Mouse (Mus musculus): ENCODE data around the gene Olfr1133.
"Not testable (repeated sequence)": the region's sequence is repeated elsewhere in the genome, so short reads cannot be mapped to it uniquely, and the experiment has no call there.

Olfr1133 gene

GRCm38 (mm10) chr2:87647274-87647673 is at the start of gene Olfr1133:
Gene Olfr1133, minus strand, starts transcription at chr2:87647374.
- no peak for DNase-seq (ENCODE audit: low read depth, low spot score)

- DNase-seq (ENCODE audit: low read depth, low spot score): no peak
These were observed 46.7 kb upstream of the Olfr1133 start, which contains the start of gene Olfr1136 for GRCm38 (mm10) chr2:87693847-87694246. Gene Olfr1136, minus strand, starts transcription at chr2:87693947.

GRCm38 (mm10) chr2:87673564-87673963 is 26.4 kb upstream of the Olfr1133 start, which contains the start of gene Olfr1135:
Gene Olfr1135, minus strand, starts transcription at chr2:87673664.
- no peak for DNase-seq (ENCODE audit: low read depth, low spot score)

GRCm38 (mm10) chr2:87658360-87658759 is 11.2 kb upstream of the Olfr1133 start, which contains the start of gene Olfr1134:
Gene Olfr1134, minus strand, starts transcription at chr2:87658460.
- no peak for DNase-seq (ENCODE audit: low read depth, low spot score)

GRCm38 (mm10) chr2:87642441-87642840 is 4.7 kb downstream of the Olfr1133 start:
- no peak for DNase-seq (ENCODE audit: low read depth, low spot score)

GRCm38 (mm10) chr2:87637435-87637834 is 9.7 kb downstream of the Olfr1133 start, which contains the start of gene Olfr1132:
Gene Olfr1132, minus strand, starts transcription at chr2:87637535.
- no peak for DNase-seq (ENCODE audit: low read depth, low spot score)

- DNase-seq (ENCODE audit: low read depth, low spot score): no peak
These were observed 20.4 kb downstream of the Olfr1133 start, which contains the start of gene Olfr1131 for GRCm38 (mm10) chr2:87626804-87627203. Gene Olfr1131, plus strand, starts transcription at chr2:87627104.

GRCm38 (mm10) chr2:87605912-87606311 is 41.3 kb downstream of the Olfr1133 start, which contains the start of gene Olfr1130:
Gene Olfr1130, plus strand, starts transcription at chr2:87606212.
- DNase-seq (ENCODE audit: low read depth, low spot score): not testable (repeated sequence)

All from CD4-positive, CD25-positive, alpha-beta regulatory T cell, adult 2 months (primary cell).